In the genomic region with DNA sequence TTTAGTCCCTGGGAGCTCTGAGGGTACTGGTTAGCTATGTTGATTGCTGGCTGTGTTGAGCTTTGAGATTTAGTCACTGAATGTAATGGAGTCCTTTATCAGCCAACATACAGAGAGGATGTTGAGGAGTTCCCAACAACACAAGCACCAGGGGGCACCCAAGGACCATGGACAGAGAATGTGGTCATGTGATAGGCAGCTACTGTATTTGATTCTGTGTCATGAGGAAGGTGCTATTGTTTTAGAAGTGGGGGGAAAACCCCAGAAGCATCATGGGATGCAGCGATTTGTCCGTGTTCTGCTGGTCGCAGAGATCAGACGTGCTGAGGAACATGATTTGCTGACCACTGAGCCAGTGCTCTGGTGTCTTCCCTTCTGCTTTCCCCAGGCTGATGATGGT, we compare ENCODE assay signal across 7 mouse cellular contexts.
DNase-seq lines count a peak whose midpoint lies in the region; ATAC-seq and TF ChIP-seq lines count a peak whose summit lies in the region.
"Not testable (repeated sequence)": the region's sequence is repeated elsewhere in the genome, so short reads cannot be mapped to it uniquely, and the experiment has no call there.

No protein-coding gene starts in this region.

- not testable (repeated sequence) for H3K9me3 ChIP-seq in intestine, embryonic 15.5 days; liver, embryonic 14.5 days (ENCODE audit: control insufficient read depth, low read length); midbrain, postnatal 0 days (ENCODE audit: low read length)

- not testable (repeated sequence) for H3K4me2 ChIP-seq in intestine, embryonic 15.5 days (replicated peaks); liver, embryonic 14.5 days (ENCODE audit: low read depth); midbrain, postnatal 0 days (ENCODE audit: low read depth, low read length, poor library complexity, severe bottlenecking)

- WGBS in intestine, embryonic 15.5 days = 57% methylated on average over 4 of the region's 4 CpGs
- 54% methylated on average over 4 of the region's 4 CpGs for WGBS in liver, embryonic 14.5 days (ENCODE audit: insufficient replicate concordance)
- WGBS in midbrain, postnatal 0 days = 60% methylated on average over 4 of the region's 4 CpGs

- H3K27me3 ChIP-seq in intestine, embryonic 15.5 days (replicated peaks); liver, embryonic 14.5 days (ENCODE audit: control insufficient read depth, insufficient read depth, low read length); midbrain, postnatal 0 days (ENCODE audit: insufficient read depth, low read length): not testable (repeated sequence)

- H3K4me3 ChIP-seq in intestine, embryonic 15.5 days (replicated peaks); liver, embryonic 14.5 days (ENCODE audit: insufficient read depth in 1 of 2, low read depth in 2 of 2, low read length in 2 of 2); midbrain, postnatal 0 days (ENCODE audit: low read depth, low read length): not testable (repeated sequence)

- not testable (repeated sequence) for H3K4me1 ChIP-seq in intestine, embryonic 15.5 days (replicated peaks); liver, embryonic 14.5 days (replicated peaks; ENCODE audit: control insufficient read depth in 2 of 2, insufficient read depth in 2 of 2, low read length in 1 of 2); midbrain, postnatal 0 days (ENCODE audit: insufficient read depth, low read length)

- H3K36me3 ChIP-seq in intestine, embryonic 15.5 days; liver, embryonic 14.5 days (replicated peaks; ENCODE audit: control insufficient read depth, insufficient read depth, low read depth): not testable (repeated sequence)
- H3K36me3 ChIP-seq in midbrain, postnatal 0 days (ENCODE audit: insufficient read depth, low read length) = peaks cover 20% of the 10 kb centered on the region

- ATAC-seq in intestine, embryonic 15.5 days = 0 out of 2 replicates have a peak, but pooled peaks have one; percentile 59
- ATAC-seq in liver, embryonic 14.5 days (ENCODE audit: insufficient read depth); midbrain, postnatal 0 days (ENCODE audit: low FRiP score): not testable (repeated sequence)

- not testable (repeated sequence) for H3K27ac ChIP-seq in intestine, embryonic 15.5 days; liver, embryonic 14.5 days; midbrain, postnatal 0 days (ENCODE audit: low read depth, low read length)

- TF ChIP-seq EP300 in liver, embryonic 14.5 days (IDR thresholded peaks at IDR 0.05; ENCODE audit: low read depth) = not testable (repeated sequence)

- 0 out of 2 replicates have a peak, but pooled peaks have one; percentile 38 for TF ChIP-seq CTCF in liver, embryonic 14.5 days (IDR thresholded peaks at IDR 0.05; ENCODE audit: low read depth)
- peak; percentile 60 for TF ChIP-seq CTCF in midbrain, postnatal 0 days (IDR thresholded peaks at IDR 0.05)

- DNase-seq in NIH3T3 (ENCODE audit: low read depth) = peak; percentile 43
- peak; percentile 18 to 33 for DNase-seq in cerebellum, adult 18-20 months
- peak; percentile 12 for DNase-seq in fibroblast of lung, adult 2 months (ENCODE audit: low read depth)
- DNase-seq in heart, adult 8-10 months (ENCODE audit: low spot score) = peak; percentile 15
- not testable (repeated sequence) for DNase-seq in liver, embryonic 14.5 days (ENCODE audit: low read depth in 3 of 3, low spot score in 3 of 3)
- DNase-seq in midbrain, postnatal 0 days (ENCODE audit: low spot score) = peak; percentile 33

- not testable (repeated sequence) for H3K9ac ChIP-seq in intestine, embryonic 15.5 days; liver, embryonic 14.5 days (replicated peaks); midbrain, postnatal 0 days (replicated peaks; ENCODE audit: low read length, poor library complexity, severe bottlenecking)
